Mouse (Mus musculus): ENCODE results near the gene Gm10153. TPM values are rescaled to one million over a fixed set of nuclear protein-coding genes. Genes with fewer than 3 reads are reported as not detected.

Gene Gm10153
- polyA plus RNA-seq (2012; rRNA removed), result not detected in 2 replicates

DNA sequence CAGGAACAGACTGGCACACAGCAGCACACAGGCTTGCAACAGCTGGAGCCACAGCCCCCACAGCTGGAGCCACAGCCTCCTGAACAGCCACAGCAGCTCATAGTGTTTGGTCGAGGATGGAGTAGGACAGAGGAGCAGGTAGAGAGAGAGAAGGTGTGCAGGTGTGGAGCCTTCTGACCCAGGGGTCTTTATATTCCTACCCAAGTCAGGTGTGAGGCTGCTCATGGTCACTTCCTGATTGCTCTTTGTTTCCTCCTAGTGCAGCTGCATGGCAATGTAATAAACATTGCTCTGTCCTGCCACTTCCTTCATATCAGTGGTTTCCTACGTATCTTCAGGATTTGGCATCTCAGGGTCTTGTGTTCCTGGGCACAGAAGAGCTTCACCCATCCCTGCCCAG lies at the start of gene Gm10153:
Gene Gm10153, minus strand, starts transcription at position 101 of the 400 bp plus-strand sequence.

DNA sequence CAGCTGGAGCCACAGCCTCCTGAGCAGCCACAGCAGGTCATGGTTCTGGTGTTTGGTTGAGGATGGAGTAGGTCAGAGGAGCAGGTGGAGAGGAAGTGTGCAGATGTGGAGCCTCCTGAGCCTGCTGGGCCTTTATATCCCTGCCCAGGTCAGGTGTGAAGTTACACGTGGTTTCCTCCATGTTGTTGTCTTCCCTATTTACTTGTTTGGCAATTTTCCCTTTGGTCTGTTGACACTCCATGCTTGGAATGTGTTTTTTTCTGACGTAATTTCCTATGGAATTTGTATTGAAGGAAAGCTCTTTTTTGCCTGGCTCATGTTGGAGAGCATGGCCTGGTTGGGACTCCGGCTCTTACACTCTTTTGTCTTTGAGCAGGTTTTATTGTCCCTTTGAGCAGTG lies 39.7 kb upstream of the Gm10153 start, which contains the start of gene Krtap5-5:
Gene Krtap5-5, minus strand, starts transcription at position 101 of the 400 bp plus-strand sequence.

DNA sequence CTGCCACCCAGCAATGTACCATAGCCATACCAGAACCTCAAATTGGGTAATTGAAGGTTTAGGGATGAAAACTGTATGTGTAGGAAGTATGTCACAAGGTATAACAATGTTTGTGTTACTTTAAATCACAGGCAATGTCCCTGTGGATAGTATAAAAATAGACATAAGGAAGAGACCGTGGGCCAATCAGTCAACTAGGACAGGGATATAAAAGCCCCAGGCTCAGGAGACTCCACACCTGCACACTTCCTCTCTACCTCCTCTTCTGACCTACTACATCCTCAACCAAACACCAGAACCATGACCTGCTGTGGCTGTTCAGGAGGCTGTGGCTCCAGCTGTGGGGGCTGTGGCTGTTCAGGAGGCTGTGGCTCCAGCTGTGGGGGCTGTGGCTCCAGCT lies 21.4 kb upstream of the Gm10153 start, which contains the start of gene Gm7579:
Gene Gm7579, plus strand, starts transcription at position 301 of the 400 bp plus-strand sequence.

DNA sequence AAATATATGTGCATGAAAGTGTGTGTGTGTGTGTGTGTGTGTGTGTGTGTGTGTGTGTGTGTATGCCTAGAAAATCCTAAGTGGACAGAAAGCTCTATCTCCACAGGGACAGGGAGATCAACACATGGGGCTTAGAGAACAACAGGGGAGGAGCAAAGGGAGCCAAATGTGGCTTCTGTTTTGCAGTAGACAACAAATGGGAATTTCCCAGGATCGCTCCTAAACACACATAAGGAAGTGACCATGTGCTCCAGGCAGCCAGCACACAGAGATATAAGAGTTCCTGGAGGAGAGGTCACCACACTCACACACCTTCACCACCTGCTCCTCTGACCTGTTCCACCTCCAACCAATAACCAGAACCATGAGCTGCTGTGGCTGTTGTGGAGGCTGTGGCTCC lies 10.9 kb upstream of the Gm10153 start, which contains the start of gene Krtap5-3:
Gene Krtap5-3, plus strand, starts transcription at position 301 of the 400 bp plus-strand sequence.

DNA sequence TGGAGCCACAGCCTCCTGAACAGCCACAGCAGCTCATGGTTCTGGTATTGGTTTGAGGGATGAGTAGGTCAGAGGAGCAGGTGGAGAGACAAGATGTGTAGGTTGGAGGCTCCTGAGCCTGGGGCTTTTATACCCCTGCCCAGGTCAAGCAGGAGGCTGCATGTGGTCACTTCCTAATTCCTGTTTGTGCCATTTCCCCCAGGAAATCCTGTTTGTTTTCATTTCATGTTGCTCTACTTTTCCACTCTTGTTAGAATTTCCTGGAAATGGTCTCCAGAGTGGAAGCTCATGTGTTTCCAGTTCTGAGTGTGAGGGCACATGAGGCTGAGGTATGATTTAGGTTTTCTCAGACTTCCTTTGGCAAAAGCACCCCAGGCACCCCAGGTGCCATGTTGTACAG lies 14.3 kb downstream of the Gm10153 start, which contains the start of gene Krtap5-2:
Gene Krtap5-2, minus strand, starts transcription at position 101 of the 400 bp plus-strand sequence.

DNA sequence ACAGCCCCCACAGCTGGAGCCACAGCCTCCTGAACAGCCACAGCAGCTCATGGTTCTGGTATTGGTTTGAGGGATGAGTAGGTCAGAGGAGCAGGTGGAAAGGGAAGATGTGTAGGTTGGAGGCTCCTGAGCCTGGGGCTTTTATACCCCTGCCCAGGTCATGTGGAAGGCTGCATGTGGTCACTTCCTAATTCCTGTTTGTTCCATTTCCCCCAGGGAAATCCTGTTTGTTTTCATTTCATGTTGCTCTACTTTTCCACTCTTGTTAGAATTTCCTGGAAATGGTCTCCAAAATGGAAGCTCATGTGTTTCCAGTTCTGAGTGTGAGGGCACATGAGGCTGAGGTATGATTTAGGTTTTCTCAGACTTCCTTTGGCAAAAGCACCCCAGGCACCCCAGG lies 24.6 kb downstream of the Gm10153 start, which contains the start of gene Gm4553:
Gene Gm4553, minus strand, starts transcription at position 101 of the 400 bp plus-strand sequence.

DNA sequence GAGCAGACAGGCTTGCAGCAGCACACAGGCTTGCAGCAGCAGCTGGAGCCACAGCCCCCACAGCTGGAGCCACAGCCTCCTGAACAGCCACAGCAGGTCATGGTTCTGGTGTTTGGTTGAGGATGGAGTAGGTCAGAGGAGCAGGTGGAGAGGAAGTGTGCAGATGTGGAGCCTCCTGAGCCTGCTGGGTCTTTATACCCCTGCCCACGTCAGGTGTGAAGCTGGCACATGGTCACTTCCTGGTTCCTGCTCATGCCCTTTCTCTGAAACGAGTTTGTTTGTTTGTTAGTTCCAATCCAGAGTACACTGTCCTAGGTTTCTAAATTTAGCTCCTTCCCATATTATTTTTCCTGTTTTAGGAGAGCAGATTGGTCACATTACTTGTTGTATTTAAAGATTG lies 33.2 kb downstream of the Gm10153 start, which contains the start of gene Gm29735:
Gene Gm29735, minus strand, starts transcription at position 101 of the 400 bp plus-strand sequence.

DNA sequence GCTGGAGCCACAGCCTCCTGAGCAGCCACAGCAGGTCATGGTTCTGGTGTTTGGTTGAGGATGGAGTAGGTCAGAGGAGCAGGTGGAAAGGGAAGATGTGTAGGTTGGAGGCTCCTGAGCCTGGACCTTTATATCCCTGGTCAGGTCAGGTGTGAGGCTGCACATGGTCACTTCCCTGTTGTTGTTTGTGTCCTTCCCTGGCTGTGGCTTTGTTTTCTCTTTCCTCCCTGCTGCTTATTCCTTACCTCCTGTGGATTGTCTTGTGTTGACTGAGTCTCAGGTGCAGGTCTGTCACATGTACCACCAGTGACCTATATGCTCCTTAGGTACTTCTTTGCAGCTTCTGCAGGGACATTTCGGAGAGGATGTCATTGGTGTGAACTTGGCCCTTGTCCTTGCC lies 45.7 kb downstream of the Gm10153 start, which contains the start of gene Gm45337:
Gene Gm45337, minus strand, starts transcription at position 101 of the 400 bp plus-strand sequence.

Other genes with a start within 250 kb of the Gm10153 start
- gene Brsk2, start 240.6 kb downstream of the Gm10153 start, polyA plus RNA-seq (2012; rRNA removed), result 0.03 TPM in 1 of 2 replicates, not detected in the other
- 40.6 and 44.6 TPM in 2 replicates for gene Mob2, start 129.3 kb downstream of the Gm10153 start, polyA plus RNA-seq (2012; rRNA removed)
- 2.7 and 2.8 TPM in 2 replicates for gene Dusp8, start 94.5 kb downstream of the Gm10153 start, polyA plus RNA-seq (2012; rRNA removed)
- not detected in 2 replicates for gene Gm45618, start 69.7 kb downstream of the Gm10153 start, polyA plus RNA-seq (2012; rRNA removed)
- gene Gm39115, start 54.4 kb downstream of the Gm10153 start, polyA plus RNA-seq (2012; rRNA removed), result not detected in 2 replicates
- not detected in 2 replicates for gene Gm45337, start 45.8 kb downstream of the Gm10153 start, polyA plus RNA-seq (2012; rRNA removed)
- gene Gm29735, start 33.3 kb downstream of the Gm10153 start, polyA plus RNA-seq (2012; rRNA removed), result not detected in 2 replicates
- not detected in 2 replicates for gene Gm4553, start 24.6 kb downstream of the Gm10153 start, polyA plus RNA-seq (2012; rRNA removed)
- gene Krtap5-2, start 14.4 kb downstream of the Gm10153 start, polyA plus RNA-seq (2012; rRNA removed), result not detected in 2 replicates
- not detected in 2 replicates for gene Krtap5-3, start 11.0 kb upstream of the Gm10153 start, polyA plus RNA-seq (2012; rRNA removed)
- gene Gm7579, start 21.5 kb upstream of the Gm10153 start, polyA plus RNA-seq (2012; rRNA removed), result not detected in 2 replicates
- gene Krtap5-5, start 39.6 kb upstream of the Gm10153 start, polyA plus RNA-seq (2012; rRNA removed), result not detected in 2 replicates
- gene Gm40460, start 50.7 kb upstream of the Gm10153 start, polyA plus RNA-seq (2012; rRNA removed), result not detected in 2 replicates
- not detected in 2 replicates for gene Gm2431, start 68.0 kb upstream of the Gm10153 start, polyA plus RNA-seq (2012; rRNA removed)
- gene Gm4559, start 84.0 kb upstream of the Gm10153 start, polyA plus RNA-seq (2012; rRNA removed), result not detected in 2 replicates
- not detected in 2 replicates for gene Krtap5-1, start 106.7 kb upstream of the Gm10153 start, polyA plus RNA-seq (2012; rRNA removed)
- not detected in 2 replicates for gene Krtap5-4, start 113.2 kb upstream of the Gm10153 start, polyA plus RNA-seq (2012; rRNA removed)
- gene Ifitm10, start 183.4 kb upstream of the Gm10153 start, polyA plus RNA-seq (2012; rRNA removed), result 0.87 and 0.93 TPM in 2 replicates
- gene Gm49369, start 192.3 kb upstream of the Gm10153 start, polyA plus RNA-seq (2012; rRNA removed), result 0.38 and 0.44 TPM in 2 replicates
- 158 and 192 TPM in 2 replicates for gene Ctsd, start 197.6 kb upstream of the Gm10153 start, polyA plus RNA-seq (2012; rRNA removed)
- gene Syt8, start 244.5 kb upstream of the Gm10153 start, polyA plus RNA-seq (2012; rRNA removed), result 1.5 TPM in 1 of 2 replicates, not detected in the other